Mouse (Mus musculus): ENCODE data around the gene Stk11. TPM values are rescaled to one million over a fixed set of nuclear protein-coding genes. Genes with fewer than 3 reads are reported as not detected.

The Stk11 gene
- polyA plus RNA-seq, 1 experiment from 2014 or later = 17.4 TPM

DNA sequence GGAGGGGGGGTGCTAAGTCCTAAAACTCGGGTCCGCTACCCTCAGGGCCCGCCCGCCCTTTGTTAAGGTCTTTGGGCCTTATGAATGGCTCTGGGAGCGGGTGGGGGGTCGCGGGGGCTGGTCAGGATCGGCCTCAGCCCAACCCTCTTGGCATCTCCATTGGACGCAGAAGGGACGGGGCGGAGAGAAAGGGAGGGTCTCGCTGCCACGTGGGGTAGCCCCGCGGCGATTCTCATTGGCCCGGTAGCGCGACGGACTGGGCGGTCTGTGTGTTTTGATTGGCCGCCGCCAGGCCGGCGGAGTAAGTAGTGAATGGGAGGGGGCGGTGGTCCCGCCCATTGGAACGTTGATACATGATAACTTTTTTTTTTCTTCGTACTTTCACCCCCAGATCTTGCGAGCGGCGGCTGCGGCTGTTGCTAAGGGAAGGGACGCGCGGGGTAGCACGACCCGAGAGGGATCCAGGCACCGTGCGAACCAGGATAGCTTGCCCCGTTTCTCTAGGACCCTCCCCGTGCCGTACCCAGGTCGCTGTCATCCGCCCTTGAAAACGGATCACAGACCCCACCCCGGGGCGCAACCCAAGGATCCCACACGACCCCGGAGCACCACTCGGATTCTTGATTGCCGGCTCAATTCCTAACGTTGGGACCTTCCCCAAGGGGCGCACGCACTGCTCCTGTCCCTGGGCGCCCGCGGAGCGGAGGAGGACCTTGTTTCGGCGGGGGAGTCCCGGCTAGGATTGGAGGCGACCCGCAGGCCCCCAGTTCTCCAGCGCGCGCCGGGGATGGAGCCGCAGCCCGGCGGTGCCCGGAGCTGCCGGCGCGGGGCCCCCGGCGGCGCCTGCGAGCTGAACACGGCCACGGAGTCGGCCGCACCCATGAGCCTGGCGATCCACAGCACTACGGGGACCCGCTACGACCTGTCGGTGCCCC, 34.0 kb downstream of the Stk11 start:
- ATAC-seq (ENCODE audit: low FRiP score, low read depth) = peak; percentile 78
- Histone ChIP-seq H3K36me3 (peaks cover 55% of the 10 kb centered on the region), H3K27me3 (replicated peaks) (no peaks in the 10 kb centered on the region), H3K9me3 (no peaks in the 10 kb centered on the region), H3K4me2 (replicated peaks) (peak overlapping the region; percentile 91), H3K4me3 (peak overlapping the region; percentile 99), H3K27ac (peak overlapping the region; percentile 99), H3K4me1 (peaks cover 54% of the 10 kb centered on the region), H3K9ac (peak overlapping the region; percentile 100)
- under 1% methylated on average over 85 of the region's 88 CpGs for WGBS

DNA sequence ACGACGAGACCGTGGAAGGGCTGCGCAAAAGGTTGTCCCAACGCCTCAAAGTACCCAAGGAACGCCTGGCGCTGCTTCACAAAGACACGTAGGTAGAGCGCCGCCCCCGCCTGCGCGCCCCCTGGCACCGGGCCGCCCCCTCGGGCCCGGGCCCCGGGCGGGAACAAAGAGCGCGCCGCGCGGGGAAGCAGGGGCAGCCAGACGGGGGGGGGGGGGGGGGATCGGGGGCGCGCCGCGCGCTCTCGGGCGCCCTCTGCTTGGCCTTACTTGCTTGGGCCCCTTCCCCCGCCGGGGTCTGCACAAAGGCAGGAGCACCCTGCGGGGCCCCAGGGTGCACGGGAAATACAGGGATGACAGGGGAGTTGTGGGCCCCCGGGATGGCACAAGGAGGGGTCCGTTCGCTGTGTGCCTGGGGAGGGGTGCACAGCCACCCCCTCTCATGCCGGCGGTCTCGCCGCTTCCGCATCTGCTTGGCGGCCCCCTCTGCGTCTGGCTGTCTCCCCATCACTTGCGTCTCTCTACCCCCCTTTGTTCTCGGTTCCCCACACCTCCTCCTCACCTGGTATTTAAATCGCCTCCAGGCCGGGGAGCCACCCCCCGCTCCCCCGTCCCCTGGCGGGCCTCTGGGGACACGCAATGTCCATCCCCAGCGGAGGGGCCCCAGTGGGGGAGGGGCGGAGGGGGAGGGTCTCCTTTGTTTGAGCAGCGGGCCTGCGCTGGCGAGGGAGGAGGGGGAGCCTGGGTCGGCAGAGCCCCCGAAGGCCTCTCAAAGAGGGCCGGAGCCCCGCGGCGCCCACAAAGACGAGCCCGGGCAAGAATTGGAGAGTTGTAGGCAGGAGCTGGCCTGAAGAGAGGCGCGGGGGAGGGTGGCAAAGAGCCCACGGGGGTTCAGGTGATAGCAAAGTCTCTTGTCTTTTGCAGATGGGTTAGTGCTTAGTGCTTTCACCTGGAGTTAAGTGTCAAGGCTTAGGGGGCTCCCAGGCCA, 34.9 kb downstream of the Stk11 start:
- peak overlapping the region; percentile 100 for H3K9ac ChIP-seq
- H3K4me1 ChIP-seq = peaks cover 57% of the 10 kb centered on the region
- H3K27me3 ChIP-seq (replicated peaks) = no peaks in the 10 kb centered on the region
- peaks cover 55% of the 10 kb centered on the region for H3K36me3 ChIP-seq
- 1% methylated on average over 70 of the region's 71 CpGs for WGBS
- H3K27ac ChIP-seq = peak overlapping the region; percentile 99
- 0 out of 2 replicates have a peak, but pooled peaks have one; percentile 4 for ATAC-seq (ENCODE audit: low FRiP score, low read depth)
- peak overlapping the region; percentile 91 for H3K4me2 ChIP-seq (replicated peaks)
- no peaks in the 10 kb centered on the region for H3K9me3 ChIP-seq
- H3K4me3 ChIP-seq = peak overlapping the region; percentile 99

DNA sequence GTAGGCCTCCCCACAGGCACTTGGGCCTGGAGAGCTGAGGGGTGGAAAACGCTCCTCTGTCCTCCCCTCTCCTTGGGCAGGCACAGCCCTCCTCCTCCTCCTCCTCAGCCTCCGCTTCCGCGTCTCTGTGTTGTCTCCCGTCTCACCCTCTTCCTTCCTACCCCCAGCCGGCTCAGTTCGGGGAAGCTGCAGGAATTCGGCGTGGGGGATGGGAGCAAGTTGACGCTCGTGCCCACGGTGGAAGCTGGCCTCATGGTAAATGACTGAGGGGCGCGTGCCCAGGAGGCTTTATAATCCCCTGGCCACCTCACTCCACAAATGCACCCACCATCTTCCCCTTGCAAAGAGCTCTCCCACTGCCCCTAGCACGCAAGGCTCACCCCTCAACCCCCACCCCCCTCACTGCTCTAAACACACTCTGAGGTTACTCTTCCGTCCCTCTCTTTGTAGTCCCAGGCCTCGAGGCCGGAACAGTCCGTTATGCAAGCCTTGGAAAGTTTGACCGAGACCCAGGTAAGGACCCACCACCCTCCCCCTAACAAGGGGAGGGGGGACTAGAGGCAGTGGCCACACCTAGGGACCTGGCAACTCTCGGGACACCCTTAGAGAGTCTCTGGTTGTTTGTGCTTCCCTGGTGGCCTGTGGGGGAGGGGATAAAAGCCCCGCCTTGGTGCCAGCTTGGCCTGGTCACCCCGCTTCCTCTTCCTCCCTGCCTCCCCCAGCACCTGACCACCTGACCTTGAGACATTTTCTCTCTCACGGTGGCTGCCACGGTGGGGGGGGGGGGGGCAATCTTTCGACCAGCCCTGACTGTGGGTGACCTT, 35.8 kb downstream of the Stk11 start:
- Histone ChIP-seq H3K9me3 (no peaks in the 10 kb centered on the region), H3K4me1 (peaks cover 57% of the 10 kb centered on the region), H3K27ac (peak overlapping the region; percentile 99), H3K36me3 (peaks cover 55% of the 10 kb centered on the region), H3K27me3 (replicated peaks) (no peaks in the 10 kb centered on the region), H3K9ac (peak overlapping the region; percentile 100), H3K4me3 (peak overlapping the region; percentile 99), H3K4me2 (replicated peaks) (peak overlapping the region; percentile 91)
- under 1% methylated on average over 25 of the region's 26 CpGs for WGBS
- ATAC-seq (ENCODE audit: low FRiP score, low read depth) = no peak

DNA sequence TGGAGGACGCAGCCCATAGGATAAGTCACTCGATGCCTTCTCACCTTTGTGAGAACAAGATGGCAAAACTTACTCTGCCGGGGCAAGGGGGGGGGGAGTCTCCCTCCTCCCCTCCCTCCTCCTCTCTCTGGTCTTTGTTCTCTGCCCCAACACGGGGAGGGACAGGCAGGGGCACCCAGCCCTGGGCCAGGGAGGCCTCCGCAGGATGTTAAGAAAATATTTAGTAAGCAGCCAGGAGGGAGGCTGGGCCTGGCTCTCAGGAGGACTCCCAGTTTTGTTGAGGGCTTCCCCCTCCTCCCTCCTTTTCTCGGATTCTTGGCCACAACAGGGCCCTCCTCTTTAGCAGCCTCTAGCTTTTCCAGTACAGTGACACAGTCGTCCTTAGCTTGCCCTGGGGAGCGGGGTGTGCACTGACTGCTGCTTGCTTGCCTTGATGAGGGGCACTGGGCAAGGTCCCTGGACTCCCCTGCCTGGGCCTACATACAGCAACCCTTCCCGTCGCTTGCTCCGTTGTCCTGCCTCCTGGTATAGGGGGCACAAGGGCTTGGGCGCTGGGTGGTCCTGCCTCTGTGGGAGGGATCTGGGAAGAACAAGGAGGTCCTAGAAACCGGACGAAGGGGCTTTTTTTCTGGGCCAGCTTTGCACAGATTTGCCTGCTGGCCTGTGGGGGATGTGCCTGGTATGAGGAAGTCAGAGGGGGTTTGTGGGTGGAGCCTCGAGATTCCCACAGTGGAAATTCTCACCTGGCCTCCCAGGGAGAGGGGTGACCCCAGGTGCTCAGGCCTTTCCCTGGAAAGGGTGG, 36.7 kb downstream of the Stk11 start:
- Histone ChIP-seq H3K36me3 (peaks cover 61% of the 10 kb centered on the region), H3K9ac (peak overlapping the region; percentile 100), H3K9me3 (no peaks in the 10 kb centered on the region), H3K4me1 (peaks cover 63% of the 10 kb centered on the region), H3K27ac (peak overlapping the region; percentile 99), H3K27me3 (replicated peaks) (no peaks in the 10 kb centered on the region), H3K4me3 (peak overlapping the region; percentile 99), H3K4me2 (replicated peaks) (peak overlapping the region; percentile 91)
- no peak for ATAC-seq (ENCODE audit: low FRiP score, low read depth)
- 13% methylated on average over 15 of the region's 15 CpGs for WGBS

DNA sequence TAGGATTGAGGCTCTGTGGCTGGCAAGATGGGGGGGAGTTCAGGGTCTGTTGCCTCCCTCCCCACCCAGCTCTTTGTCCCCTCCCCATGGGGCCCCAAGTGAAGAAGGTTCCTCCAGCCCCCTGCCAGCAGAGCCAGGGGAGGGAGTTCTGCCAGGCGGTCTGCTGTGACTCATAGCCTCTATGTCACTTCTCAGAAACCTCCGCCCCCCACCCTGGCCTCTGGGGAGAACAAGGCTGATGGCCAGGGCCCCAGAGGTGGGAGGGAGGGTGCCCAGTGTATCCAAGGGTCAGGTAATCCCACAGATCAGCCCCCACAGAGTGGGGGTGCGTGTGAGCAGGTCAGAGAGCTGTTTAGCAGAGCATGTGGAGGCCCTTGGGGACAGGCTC, 37.3 kb downstream of the Stk11 start:
- Histone ChIP-seq H3K4me2 (replicated peaks) (peak overlapping the region; percentile 91), H3K36me3 (peaks cover 66% of the 10 kb centered on the region), H3K27me3 (replicated peaks) (no peaks in the 10 kb centered on the region), H3K9ac (peak overlapping the region; percentile 100), H3K27ac (peak overlapping the region; percentile 99; the same call in 1 of the 2 replicates), H3K4me3 (peak overlapping the region; percentile 99), H3K4me1 (peaks cover 63% of the 10 kb centered on the region), H3K9me3 (no peaks in the 10 kb centered on the region)
- ATAC-seq (ENCODE audit: low FRiP score, low read depth) = no peak
- 50% methylated on average over 3 of the region's 3 CpGs for WGBS

DNA sequence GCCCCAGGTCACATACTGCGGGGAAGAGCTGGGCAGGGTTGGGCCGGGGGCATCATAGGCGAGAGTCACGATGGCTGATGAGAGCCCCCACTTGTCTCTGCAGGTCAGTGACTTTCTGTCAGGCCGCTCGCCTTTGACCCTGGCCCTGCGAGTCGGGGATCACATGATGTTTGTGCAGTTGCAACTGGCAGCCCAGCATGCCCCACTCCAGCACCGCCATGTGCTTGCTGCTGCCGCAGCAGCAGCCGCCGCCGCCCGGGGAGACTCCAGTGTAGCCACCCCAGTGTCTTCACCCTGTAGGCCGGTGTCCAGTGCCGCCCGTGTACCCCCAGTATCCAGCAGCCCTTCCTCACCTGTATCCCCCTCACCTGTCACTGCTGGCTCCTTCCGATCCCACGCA, 38.1 kb downstream of the Stk11 start:
- peak overlapping the region; percentile 51; the same call in 1 of the 2 replicates for H3K27ac ChIP-seq
- no peak for ATAC-seq (ENCODE audit: low FRiP score, low read depth)

DNA sequence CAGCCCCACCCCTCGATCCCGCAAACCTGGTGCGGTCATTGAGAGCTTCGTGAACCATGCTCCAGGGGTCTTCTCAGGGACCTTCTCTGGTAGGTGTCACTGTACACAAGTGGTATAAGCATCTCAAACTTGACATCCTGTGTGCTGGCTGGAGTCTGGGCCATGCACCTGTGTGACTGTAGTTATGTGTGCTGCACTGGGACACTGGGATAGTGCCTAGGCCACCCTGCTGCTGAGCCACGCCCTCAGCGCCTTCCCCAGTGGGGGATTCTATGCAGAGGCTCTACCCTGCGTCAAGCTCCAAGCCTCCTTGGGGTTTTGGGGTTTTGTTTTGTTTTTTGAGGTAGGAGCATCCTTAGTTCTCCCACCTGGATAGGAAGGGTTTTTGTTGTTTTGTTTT, 38.8 kb downstream of the Stk11 start:
- H3K4me3 ChIP-seq = no peak overlapping the region
- no peak for ATAC-seq (ENCODE audit: low FRiP score, low read depth)
- H3K4me2 ChIP-seq (replicated peaks) = peak overlapping the region; percentile 91; the same call in 1 of the 2 replicates
- H3K9ac ChIP-seq = no peak overlapping the region; the same call in 1 of the 2 replicates
- peaks cover 66% of the 10 kb centered on the region for H3K36me3 ChIP-seq
- whole genome bisulfite sequencing = 88% methylated on average over 7 of the region's 7 CpGs
- no peaks in the 10 kb centered on the region for H3K27me3 ChIP-seq (replicated peaks)
- H3K4me1 ChIP-seq = peaks cover 76% of the 10 kb centered on the region
- H3K9me3 ChIP-seq = no peaks in the 10 kb centered on the region
- no peak overlapping the region for H3K27ac ChIP-seq

More for the DNA sequence above, 38.1 kb downstream of the Stk11 start:
- peaks cover 69% of the 10 kb centered on the region for H3K4me1 ChIP-seq
- peaks cover 66% of the 10 kb centered on the region for H3K36me3 ChIP-seq
- H3K27me3 ChIP-seq (replicated peaks) = no peaks in the 10 kb centered on the region
- peak overlapping the region; percentile 100 for H3K9ac ChIP-seq
- WGBS = 87% methylated on average over 19 of the region's 19 CpGs
- peak overlapping the region; percentile 99; the same call in 1 of the 2 replicates for H3K4me3 ChIP-seq
- H3K4me2 ChIP-seq (replicated peaks) = peak overlapping the region; percentile 91
- H3K9me3 ChIP-seq = no peaks in the 10 kb centered on the region

DNA sequence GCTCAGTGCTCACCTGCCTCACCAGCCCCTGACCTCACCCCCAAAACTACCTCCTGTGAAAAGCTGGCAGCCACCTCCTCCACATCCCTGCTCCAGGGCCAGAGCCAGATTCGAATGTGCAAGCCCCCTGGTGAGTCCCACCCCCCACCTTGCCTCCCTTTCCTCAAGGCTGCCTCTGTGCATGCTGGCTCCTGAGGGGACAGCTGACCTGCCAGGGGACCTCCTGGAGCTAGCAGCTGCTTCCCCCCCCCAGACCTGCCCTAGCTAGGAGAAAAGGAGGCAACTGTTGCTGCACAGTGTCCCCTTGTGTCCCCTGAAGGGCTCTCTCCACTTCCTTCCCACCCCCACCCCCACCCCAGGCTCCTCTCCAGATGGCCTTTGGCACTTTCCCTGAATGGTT, 39.7 kb downstream of the Stk11 start:
- no peak for ATAC-seq (ENCODE audit: low FRiP score, low read depth)
- WGBS = 60% methylated on average over 1 of the region's 1 CpGs
- no peak overlapping the region for H3K4me3 ChIP-seq
- no peaks in the 10 kb centered on the region for H3K27me3 ChIP-seq (replicated peaks)
- no peak overlapping the region for H3K27ac ChIP-seq
- peaks cover 81% of the 10 kb centered on the region for H3K4me1 ChIP-seq
- no peaks in the 10 kb centered on the region for H3K9me3 ChIP-seq
- 0 out of 2 replicates have a peak overlapping the region, but pooled peaks have one; percentile 3 for H3K9ac ChIP-seq
- peaks cover 66% of the 10 kb centered on the region for H3K36me3 ChIP-seq
- H3K4me2 ChIP-seq (replicated peaks) = peak overlapping the region; percentile 31

DNA sequence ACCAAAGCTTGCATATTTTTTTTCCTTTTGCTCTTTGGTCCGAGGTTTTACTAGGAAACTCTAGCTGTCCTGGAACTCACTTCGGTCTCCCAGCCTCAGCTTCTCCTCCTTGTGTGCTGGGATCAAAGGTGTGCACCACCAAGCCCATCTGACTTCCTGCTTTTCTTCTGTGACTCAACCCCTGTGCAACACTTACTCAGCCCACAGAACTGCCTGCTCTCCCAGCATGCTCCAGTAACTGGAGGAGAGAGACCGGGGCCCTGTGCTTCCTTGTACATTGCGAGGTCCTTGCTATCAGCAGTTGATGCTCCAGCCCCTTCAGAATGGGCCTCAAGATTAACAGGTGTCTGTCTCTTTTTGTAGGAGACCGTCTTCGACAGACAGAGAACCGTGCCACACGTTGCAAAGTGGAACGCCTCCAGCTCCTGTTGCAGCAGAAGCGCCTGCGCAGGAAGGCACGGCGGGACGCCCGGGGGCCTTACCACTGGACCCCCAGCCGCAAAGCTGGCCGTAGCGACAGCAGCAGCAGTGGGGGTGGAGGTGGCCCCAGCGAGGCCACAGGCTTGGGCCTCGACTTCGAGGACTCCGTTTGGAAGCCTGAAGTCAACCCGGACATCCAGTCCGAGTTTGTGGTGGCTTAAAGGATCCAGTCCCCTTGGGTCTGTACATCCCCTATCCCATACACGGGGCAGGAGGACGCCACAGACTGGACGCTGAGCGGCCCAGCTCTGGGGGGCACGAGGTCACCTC, 40.6 kb downstream of the Stk11 start:
- Histone ChIP-seq H3K4me2 (replicated peaks) (peak overlapping the region; percentile 22; the same call in 1 of the 2 replicates), H3K27me3 (replicated peaks) (no peaks in the 10 kb centered on the region), H3K9me3 (no peaks in the 10 kb centered on the region), H3K36me3 (peaks cover 66% of the 10 kb centered on the region), H3K4me1 (peaks cover 90% of the 10 kb centered on the region), H3K27ac (no peak overlapping the region), H3K4me3 (no peak overlapping the region), H3K9ac (peak overlapping the region; percentile 19; the same call in 1 of the 2 replicates)
- WGBS = 88% methylated on average over 29 of the region's 29 CpGs
- no peak for ATAC-seq (ENCODE audit: low FRiP score, low read depth)

DNA sequence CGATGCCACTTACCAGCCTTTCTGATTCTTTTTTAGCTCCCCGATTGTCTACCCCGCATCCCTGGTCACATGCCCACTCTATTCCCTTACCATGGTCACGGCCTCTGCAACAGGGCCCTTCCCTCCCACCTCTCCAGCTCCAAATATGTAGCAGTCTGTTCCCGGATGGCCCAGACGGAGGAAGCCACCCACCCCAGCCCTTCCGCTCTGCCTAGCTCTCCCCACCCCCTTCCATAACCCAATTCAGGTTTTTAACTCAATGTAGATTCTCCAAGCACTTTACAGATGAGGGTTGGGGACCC, 41.1 kb downstream of the Stk11 start:
- H3K36me3 ChIP-seq = peaks cover 61% of the 10 kb centered on the region
- H3K4me2 ChIP-seq (replicated peaks) = peak overlapping the region; percentile 22
- H3K27me3 ChIP-seq (replicated peaks) = no peaks in the 10 kb centered on the region
- H3K9ac ChIP-seq = peak overlapping the region; percentile 19
- no peaks in the 10 kb centered on the region for H3K9me3 ChIP-seq
- 74% methylated on average over 7 of the region's 7 CpGs for WGBS
- 0 out of 2 replicates have a peak overlapping the region, but pooled peaks have one; percentile 7 for H3K4me3 ChIP-seq
- ATAC-seq (ENCODE audit: low FRiP score, low read depth) = no peak
- H3K27ac ChIP-seq = 0 out of 2 replicates have a peak overlapping the region, but pooled peaks have one; percentile 57
- H3K4me1 ChIP-seq = peaks cover 95% of the 10 kb centered on the region
